Mouse (Mus musculus): ENCODE measurements around the gene St5.

DNA sequence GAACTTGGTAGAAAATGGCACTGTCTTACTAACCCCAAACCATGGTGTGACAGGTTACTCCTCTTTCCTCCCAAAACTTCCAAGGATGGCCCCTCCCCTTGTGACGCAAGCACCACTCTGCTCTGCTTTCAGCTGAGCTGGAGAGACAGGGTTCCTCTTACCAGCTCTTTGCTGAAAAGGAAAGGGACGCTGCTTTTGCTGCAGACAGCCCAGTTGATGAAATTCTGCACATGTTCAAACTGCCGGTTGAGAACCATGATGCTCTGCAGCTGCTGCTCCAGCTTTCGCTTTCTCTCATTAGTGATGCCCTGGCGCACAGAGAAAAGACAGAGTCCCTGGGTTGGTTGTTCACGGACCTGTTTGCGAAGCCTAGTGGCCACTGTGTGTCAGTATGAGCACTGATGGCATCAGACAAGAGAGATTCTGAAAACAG is 222.6 kb downstream of the St5 start:
- no peak for TF ChIP-seq POLR2A (IDR thresholded peaks at IDR 0.05; ENCODE audit: borderline replicate concordance, extremely low read depth, insufficient read depth, insufficient read length, poor library complexity, severe bottlenecking)
- peak; percentile 44; the same call in 1 of the 2 replicates for TF ChIP-seq CTCF (IDR thresholded peaks at IDR 0.05; ENCODE audit: borderline replicate concordance, extremely low read depth, insufficient read depth, insufficient read length)
